Mouse (Mus musculus): ENCODE measurements around the gene Slc4a3.
A peak's percentile ranks its signal among the peaks of the same experiment; 100 is the strongest.

Gene Slc4a3

GRCm38 (mm10) chr1:75521321-75522031 is 24.6 kb upstream of the Slc4a3 start, which contains the start of gene Stk11ip:
Gene Stk11ip, plus strand, starts transcription at chr1:75521529.
- peak; percentile 90 to 91 for DNase-seq (ENCODE audit: low spot score in 2 of 2)

DNA sequence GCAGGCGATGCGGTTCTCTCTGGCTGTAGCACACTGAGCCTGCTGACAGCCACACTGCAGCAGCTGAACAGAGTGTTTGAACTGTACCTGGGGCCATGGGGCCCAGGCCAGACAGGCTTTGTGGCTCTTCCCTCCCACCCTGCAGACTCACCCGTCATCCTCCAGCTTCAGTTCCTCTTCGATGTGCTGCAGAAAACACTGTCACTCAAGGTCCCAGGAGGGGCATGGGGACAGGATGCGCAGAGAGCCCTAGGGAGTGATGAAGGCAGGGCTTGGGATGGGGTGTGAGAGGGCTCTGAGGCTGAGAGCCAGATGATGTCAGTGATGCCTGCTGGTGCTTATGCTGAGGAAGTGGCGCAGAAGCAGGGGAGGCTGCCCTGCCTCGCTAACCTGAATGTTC is 21.4 kb upstream of the Slc4a3 start:
- no peak for DNase-seq (ENCODE audit: low spot score in 2 of 2)

- no peak for DNase-seq (ENCODE audit: low spot score in 2 of 2)
Observed at GRCm38 (mm10) chr1:75530546-75530945, 15.5 kb upstream of the Slc4a3 start.

DNA sequence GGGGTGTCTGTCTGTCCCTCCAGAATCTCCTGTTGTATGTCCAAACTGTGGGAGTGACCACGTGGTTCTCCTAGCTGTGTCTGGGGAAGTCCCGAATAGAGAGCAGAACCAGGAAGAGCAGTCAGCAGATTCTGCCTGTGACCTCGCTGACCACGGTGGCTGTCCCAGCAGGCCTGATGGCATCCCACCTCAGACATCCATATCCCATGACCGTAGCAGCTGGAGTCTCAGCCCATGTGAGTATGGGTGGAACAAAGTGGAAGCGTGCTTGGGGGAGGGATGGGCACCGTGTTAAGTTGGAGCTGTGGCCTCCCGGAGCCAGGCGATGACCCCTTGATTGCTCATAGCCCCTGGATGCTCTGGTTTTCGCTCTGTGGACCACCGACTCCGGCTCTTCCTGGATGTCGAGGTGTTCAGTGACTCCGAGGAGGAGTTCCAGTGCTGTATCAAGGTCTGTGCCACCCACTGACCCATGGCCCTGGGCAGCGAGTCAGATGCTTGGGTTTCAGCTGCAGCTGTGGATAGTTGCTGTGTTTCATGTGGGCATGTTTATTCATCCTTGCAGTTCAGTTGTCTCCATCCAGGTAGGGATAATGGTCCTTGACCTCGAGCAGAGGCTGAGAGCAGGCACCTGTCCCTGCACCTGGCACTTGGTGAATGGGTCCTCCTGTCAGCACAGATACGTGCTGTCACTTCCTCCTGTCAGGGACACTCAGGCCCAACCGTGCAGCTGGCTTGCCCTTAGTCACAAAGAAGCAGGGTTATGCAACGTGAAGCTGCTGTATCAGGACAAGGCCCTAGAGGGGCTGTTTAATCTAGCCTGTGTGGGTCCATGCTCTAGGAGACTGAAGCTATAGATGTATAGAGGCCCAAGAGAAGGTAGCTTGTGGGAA is 13.5 kb upstream of the Slc4a3 start:
- DNase-seq (ENCODE audit: low spot score in 2 of 2) = no peak

- DNase-seq (ENCODE audit: low spot score in 2 of 2) = no peak
Observed at GRCm38 (mm10) chr1:75533325-75534252, 12.5 kb upstream of the Slc4a3 start.

DNA sequence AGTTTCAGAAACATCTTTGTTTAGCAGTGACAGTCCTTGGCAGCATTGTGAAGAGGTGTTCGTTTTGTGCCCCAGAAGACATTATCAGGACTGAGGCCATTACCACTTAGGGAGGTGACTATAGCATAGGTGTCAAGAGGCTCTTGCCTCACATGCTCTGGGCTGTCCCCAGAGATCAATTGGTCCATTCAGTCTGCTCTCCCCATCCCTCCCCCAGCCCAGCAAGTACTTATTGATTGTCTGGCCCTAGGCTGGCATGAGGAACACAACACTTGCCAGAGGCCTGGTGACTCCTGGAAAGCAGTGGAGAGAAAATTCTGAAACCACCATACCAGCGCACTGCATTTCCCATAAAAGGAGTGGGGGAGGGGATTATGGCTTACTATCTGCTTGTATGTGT is 8.5 kb upstream of the Slc4a3 start:
- no peak for DNase-seq (ENCODE audit: low spot score in 2 of 2)

- DNase-seq (ENCODE audit: low spot score in 2 of 2) = no peak
Observed at GRCm38 (mm10) chr1:75538597-75539190, 7.4 kb upstream of the Slc4a3 start.

DNA sequence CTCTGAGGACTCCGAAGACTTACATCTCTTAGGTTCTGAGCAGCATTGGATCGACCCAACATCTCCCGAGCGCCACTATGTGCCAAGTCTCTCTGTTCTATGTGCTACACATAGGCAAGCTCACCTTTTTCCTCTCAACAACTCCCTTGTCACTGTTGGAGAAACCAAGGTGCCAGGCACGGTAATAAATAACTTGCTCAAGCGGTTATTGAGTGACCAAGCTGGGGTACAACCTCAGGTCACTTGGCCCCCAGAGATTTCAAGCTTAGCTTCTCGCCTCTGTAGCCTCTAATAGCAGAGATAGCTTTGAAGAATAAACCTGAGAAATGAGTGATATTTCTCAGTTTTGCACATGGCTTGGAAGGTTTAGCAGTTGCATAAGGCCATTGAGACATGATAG is 4.6 kb upstream of the Slc4a3 start:
- no peak for DNase-seq (ENCODE audit: low spot score in 2 of 2)

- DNase-seq (ENCODE audit: low spot score in 2 of 2) = no peak
Observed at GRCm38 (mm10) chr1:75544351-75544750, 1.7 kb upstream of the Slc4a3 start.

- no peak for DNase-seq (ENCODE audit: low spot score in 2 of 2)
Observed at GRCm38 (mm10) chr1:75547351-75547750, 1.3 kb downstream of the Slc4a3 start.

DNA sequence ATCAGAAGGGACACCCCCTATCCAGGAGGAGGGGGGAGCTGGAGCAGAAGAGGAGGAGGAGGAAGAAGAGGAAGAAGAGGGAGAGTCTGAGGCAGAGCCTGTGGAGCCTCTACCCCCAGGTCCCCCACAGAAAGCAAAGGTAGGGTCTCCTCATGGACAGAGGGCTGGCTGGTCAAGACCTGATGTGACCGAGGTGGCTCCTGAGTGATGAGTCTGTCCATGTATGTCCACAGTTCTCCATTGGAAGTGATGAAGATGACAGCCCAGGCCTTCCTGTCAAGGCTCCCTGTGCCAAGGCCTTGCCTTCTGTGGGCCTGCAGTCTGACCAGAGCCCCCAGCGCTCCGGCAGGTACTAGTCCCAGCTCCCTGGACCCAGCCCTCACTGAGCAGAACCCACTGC is 2.0 kb downstream of the Slc4a3 start:
- DNase-seq (ENCODE audit: low spot score in 2 of 2) = no peak

DNA sequence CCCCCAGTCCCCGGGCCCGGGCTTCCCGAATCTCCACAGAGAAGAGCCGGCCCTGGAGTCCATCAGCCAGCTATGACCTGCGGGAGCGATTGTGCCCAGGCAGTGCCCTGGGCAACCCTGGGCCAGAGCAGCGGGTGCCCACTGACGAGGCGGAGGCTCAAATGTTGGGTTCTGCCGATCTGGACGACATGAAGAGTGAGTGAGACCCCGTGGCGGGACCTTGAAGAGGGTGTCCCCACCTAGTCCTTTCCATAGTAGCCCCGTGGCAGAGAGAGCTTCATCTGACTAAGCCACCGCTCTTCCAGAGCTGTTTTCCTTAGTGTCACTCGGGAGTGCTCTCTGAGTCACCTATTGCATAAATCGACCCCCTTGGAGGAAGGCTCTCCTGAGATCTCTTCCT is 2.8 kb downstream of the Slc4a3 start:
- DNase-seq (ENCODE audit: low spot score in 2 of 2) = no peak

- no peak for DNase-seq (ENCODE audit: low spot score in 2 of 2)
Observed at GRCm38 (mm10) chr1:75549289-75550279, 3.5 kb downstream of the Slc4a3 start.

- no peak for DNase-seq (ENCODE audit: low spot score in 2 of 2)
Observed at GRCm38 (mm10) chr1:75550586-75550985, 4.5 kb downstream of the Slc4a3 start.

DNA sequence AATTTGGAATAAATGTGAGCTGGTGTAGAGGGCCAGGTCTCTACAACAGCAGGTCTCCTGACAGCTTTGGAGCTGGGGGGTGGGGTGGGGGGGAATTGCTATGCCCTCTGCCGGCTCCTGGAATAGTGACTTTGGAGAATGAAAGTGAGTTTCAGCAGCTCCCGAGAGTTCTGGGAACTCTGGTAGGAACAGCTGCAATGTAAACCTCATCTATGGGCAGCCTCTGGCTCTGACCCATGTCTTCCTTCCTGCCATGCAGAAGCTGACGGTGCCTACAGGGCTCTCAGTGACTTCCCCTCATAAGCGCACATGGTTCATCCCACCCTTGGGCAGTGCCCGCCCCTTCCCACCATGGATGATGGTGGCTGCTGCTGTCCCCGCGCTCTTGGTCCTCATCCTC is 9.6 kb downstream of the Slc4a3 start:
- no peak for DNase-seq (ENCODE audit: low spot score in 2 of 2)

GRCm38 (mm10) chr1:75556143-75556781 is 10.2 kb downstream of the Slc4a3 start:
- DNase-seq (ENCODE audit: low spot score in 2 of 2) = peak in 1 of 2 experiments; percentile 61

GRCm38 (mm10) chr1:75557041-75557440 is 11.0 kb downstream of the Slc4a3 start:
- no peak for DNase-seq (ENCODE audit: low spot score in 2 of 2)

DNA sequence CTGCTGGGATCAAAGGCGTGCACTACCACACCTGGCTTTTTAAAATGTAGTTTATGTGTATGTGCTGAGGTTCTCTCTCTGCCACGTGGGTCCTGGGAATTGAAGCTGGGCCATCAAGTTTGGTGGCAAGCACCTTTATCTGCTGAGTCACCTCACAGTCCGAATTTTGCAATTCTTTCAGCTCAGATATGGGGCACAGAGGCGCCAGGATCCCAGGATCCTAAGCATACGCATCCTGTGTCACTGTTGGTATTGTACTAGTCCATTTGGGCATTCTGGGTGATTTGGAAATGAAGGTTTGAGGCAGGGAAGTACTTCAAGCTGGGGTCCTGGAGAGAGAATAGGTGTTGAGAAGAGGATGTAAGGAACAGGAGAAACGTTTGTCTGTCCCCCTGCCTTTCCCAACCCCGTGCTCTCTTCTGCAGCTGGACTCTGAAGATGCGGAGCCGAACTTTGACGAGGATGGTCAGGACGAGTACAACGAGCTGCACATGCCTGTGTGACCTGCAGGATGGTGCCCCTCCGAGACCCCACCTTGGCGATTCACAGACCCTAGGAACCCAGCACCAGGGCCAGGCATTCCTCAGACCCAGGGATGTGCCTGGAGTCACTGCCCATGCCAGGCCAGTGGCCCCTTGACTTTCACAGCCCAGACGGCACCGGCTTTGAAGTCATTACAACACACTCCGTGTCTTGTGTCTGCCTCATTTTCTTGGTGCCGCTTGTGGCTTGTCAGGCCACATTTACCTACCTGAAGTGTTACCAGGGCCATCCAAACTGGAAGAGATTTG is 12.5 kb downstream of the Slc4a3 start:
- no peak for DNase-seq (ENCODE audit: low spot score in 2 of 2)
